Mouse (Mus musculus): Measurements from ENCODE around the gene Kbtbd12. TPM values are rescaled to one million over a fixed set of nuclear protein-coding genes. Genes with fewer than 3 reads are reported as not detected.

Kbtbd12 gene
- total and polyA plus RNA-seq, 3 experiments = not detected

GRCm38 (mm10) chr6:88565033-88565432 is 72.7 kb downstream of the Kbtbd12 start:
- in situ Hi-C loops (cut with MboI; ENCODE audit: low pct_ligation_motif_present, low pct_unique_long_range_greater_than_20kb, low sequenced_read_pairs) = no loop called here
- TF ChIP-seq CHD1 (IDR thresholded peaks at IDR 0.05; ENCODE audit: low read depth, low read length) (no peak), NELFE (IDR thresholded peaks at IDR 0.05; ENCODE audit: low read depth, low read length) (no peak), SMC3 (IDR thresholded peaks at IDR 0.05; ENCODE audit: low read depth, low read length) (peak; percentile 77), KAT2A (IDR thresholded peaks at IDR 0.05; ENCODE audit: insufficient replicate concordance, low read length) (no peak), CHD2 (IDR thresholded peaks at IDR 0.05; ENCODE audit: low read length) (no peak), IRF4 (IDR thresholded peaks at IDR 0.05; ENCODE audit: low read depth, low read length) (0 out of 2 replicates have a peak, but pooled peaks have one; percentile 10), CTCF (conservative IDR thresholded peaks at IDR 0.05 in 1 of 2, IDR thresholded peaks at IDR 0.05 in 1 of 2; ENCODE audit: low read depth in 2 of 2, low read length in 2 of 2) (peak in 1 of 2 experiments; percentile 70; a peak in 2 of 4 replicates), BHLHE40 (IDR thresholded peaks at IDR 0.05; ENCODE audit: low read depth, low read length) (no peak), SIN3A (IDR thresholded peaks at IDR 0.05; ENCODE audit: low read length) (no peak), MYC (IDR thresholded peaks at IDR 0.05; ENCODE audit: low read depth, low read length) (no peak), JUN (IDR thresholded peaks at IDR 0.05; ENCODE audit: insufficient read depth, low read depth, low read length) (no peak), ZKSCAN1 (IDR thresholded peaks at IDR 0.05; ENCODE audit: borderline replicate concordance, low read depth, low read length) (no peak), ELF1 (IDR thresholded peaks at IDR 0.05; ENCODE audit: low read depth, low read length) (no peak), POLR2A (IDR thresholded peaks at IDR 0.05; ENCODE audit: low read depth, low read length) (no peak), ZMIZ1 (IDR thresholded peaks at IDR 0.05; ENCODE audit: low read depth, low read length) (no peak), JUND (conservative IDR thresholded peaks at IDR 0.05; ENCODE audit: low read depth, low read length) (no peak), MAFK (IDR thresholded peaks at IDR 0.05; ENCODE audit: insufficient replicate concordance, low read length) (no peak), TBP (conservative IDR thresholded peaks at IDR 0.05; ENCODE audit: low read depth, low read length) (no peak), EP300 (IDR thresholded peaks at IDR 0.05; ENCODE audit: low read length) (no peak), POLR2AphosphoS2 (IDR thresholded peaks at IDR 0.05; ENCODE audit: low read depth, low read length) (no peak), MXI1 (IDR thresholded peaks at IDR 0.05; ENCODE audit: low read depth, low read length) (no peak), RAD21 (IDR thresholded peaks at IDR 0.05; ENCODE audit: low read depth, low read length) (peak; percentile 67), NRF1 (IDR thresholded peaks at IDR 0.05; ENCODE audit: low read depth, low read length) (no peak), TCF12 (IDR thresholded peaks at IDR 0.05; ENCODE audit: low read depth, low read length) (no peak), HCFC1 (IDR thresholded peaks at IDR 0.05; ENCODE audit: low read depth, low read length) (no peak), MAX (IDR thresholded peaks at IDR 0.05; ENCODE audit: low read length) (no peak), E2F4 (IDR thresholded peaks at IDR 0.05; ENCODE audit: insufficient replicate concordance, low read depth, low read length) (no peak), ETS1 (conservative IDR thresholded peaks at IDR 0.05; ENCODE audit: low read depth, low read length) (no peak), USF1 (IDR thresholded peaks at IDR 0.05; ENCODE audit: low read depth, low read length) (no peak), USF2 (conservative IDR thresholded peaks at IDR 0.05; ENCODE audit: low read depth, low read length) (no peak), MEF2A (IDR thresholded peaks at IDR 0.05; ENCODE audit: borderline replicate concordance, low read depth, low read length) (no peak), UBTF (IDR thresholded peaks at IDR 0.05; ENCODE audit: low read depth, low read length) (no peak), GABPA (IDR thresholded peaks at IDR 0.05; ENCODE audit: insufficient replicate concordance, low read depth, low read length) (no peak), MAZ (IDR thresholded peaks at IDR 0.05; ENCODE audit: low read depth, low read length) (no peak), ZC3H11A (IDR thresholded peaks at IDR 0.05; ENCODE audit: low read depth, low read length) (peak; percentile 48; the same call in 1 of the 2 replicates), RCOR1 (conservative IDR thresholded peaks at IDR 0.05; ENCODE audit: low read depth, low read length) (no peak)
- H3K9me3 ChIP-seq (replicated peaks; ENCODE audit: low read length) = no peaks in the 10 kb centered on the region
- H3K4me2 ChIP-seq (ENCODE audit: insufficient read depth, low read depth, poor library complexity, severe bottlenecking) = no peak overlapping the region
- no peak overlapping the region for H3K4me3 ChIP-seq (replicated peaks in 1 of 3; ENCODE audit: low read depth in 2 of 3, low read length in 2 of 3, poor library complexity in 1 of 3)
- no peaks in the 10 kb centered on the region for H3K79me2 ChIP-seq (replicated peaks; ENCODE audit: control insufficient read depth, extremely low read depth, insufficient read depth, poor library complexity, severe bottlenecking)
- no peak overlapping the region for H3K9ac ChIP-seq (ENCODE audit: insufficient read depth, low read depth)
- no peaks in the 10 kb centered on the region for H3K36me3 ChIP-seq (replicated peaks in 1 of 2; ENCODE audit: control insufficient read depth in 1 of 2, insufficient read depth in 1 of 2, low read length in 1 of 2)
- dilution Hi-C loops (cut with MboI; ENCODE audit: extremely low pct_ligation_motif_present, extremely low pct_unique_long_range_greater_than_20kb, low sequenced_read_pairs) = no loop called here
- H3K27me3 ChIP-seq (replicated peaks) = no peaks in the 10 kb centered on the region
- DNase-seq (ENCODE audit: extremely low read depth) = peak; percentile 12
- peaks cover 0 to 2% of the 10 kb centered on the region in 2 experiments; a peak in 1 of 4 replicates for H3K4me1 ChIP-seq (ENCODE audit: control insufficient read depth in 1 of 2, insufficient read depth in 2 of 2)
- no peak overlapping the region for H3K27ac ChIP-seq (ENCODE audit: insufficient read depth, low read depth)

Measured in CH12.LX (cell line).